ENCODE assay signal across 23 mouse cellular contexts in genomic region chr16:55905370-55905769, GRCm38 (mm10). TPM values are rescaled to one million over a fixed set of nuclear protein-coding genes. Genes with fewer than 3 reads are reported as not detected.
DNase-seq lines count a peak whose midpoint lies in the region; ATAC-seq and TF ChIP-seq lines count a peak whose summit lies in the region.
"Had no signal": no experiment of that assay in that cellular context is flagged by ENCODE, and none has a peak within 500 bp of the region (broad histone marks: within the 10 kb centered on the region; RNA-seq: fewer than 3 reads in every experiment).

No protein-coding gene starts in this region.

- TF ChIP-seq EP300 in ES-Bruce4 (IDR thresholded peaks at IDR 0.05; ENCODE audit: insufficient read depth, low read depth, low read length), result no peak

- H3K9me3 ChIP-seq in heart, embryonic 11.5 days (replicated peaks; ENCODE audit: control insufficient read depth, low read length), result no peaks in the 10 kb centered on the region
- no peaks in the 10 kb centered on the region for H3K9me3 ChIP-seq in ES-Bruce4 (replicated peaks; ENCODE audit: control insufficient read depth, insufficient read depth, low read length, poor library complexity, severe bottlenecking)
- H3K9me3 ChIP-seq: embryonic facial prominence, embryonic 12.5 days; embryonic facial prominence, embryonic 15.5 days; forebrain, embryonic 12.5 days; forebrain, embryonic 15.5 days; heart, embryonic 10.5 days; hindbrain, embryonic 12.5 days; hindbrain, embryonic 15.5 days had no signal

- H3K9ac ChIP-seq in heart, embryonic 11.5 days (ENCODE audit: low read depth, low read length), result no peak overlapping the region
- H3K9ac ChIP-seq in ES-Bruce4 (ENCODE audit: low read depth, poor library complexity, severe bottlenecking), result no peak overlapping the region
- H3K9ac ChIP-seq: embryonic facial prominence, embryonic 12.5 days; embryonic facial prominence, embryonic 15.5 days; forebrain, embryonic 12.5 days; forebrain, embryonic 15.5 days; hindbrain, embryonic 12.5 days; hindbrain, embryonic 15.5 days had no signal

- peak; percentile 76 for DNase-seq in heart, adult 11 months
- DNase-seq in A20 (ENCODE audit: low read depth, low spot score), result peak; percentile 79
- DNase-seq in layer of hippocampus, adult 11-12 months (ENCODE audit: low spot score), result no peak
- DNase-seq: adrenal gland, adult 2 months; adrenal gland, postnatal 14 days; B cell, adult 2 months; cerebellum, adult 11 months; cerebellum, adult 2 months; cerebellum, adult 9-11 months; cerebellum, postnatal 25 days; gastrocnemius, postnatal 25 days; heart, adult 2 months had no signal

- H3K4me1 ChIP-seq in heart, embryonic 11.5 days (ENCODE audit: control insufficient read depth, insufficient read depth, low read length), result no peaks in the 10 kb centered on the region
- H3K4me1 ChIP-seq in ES-Bruce4 (ENCODE audit: control insufficient read depth, insufficient read depth, low read length), result no peaks in the 10 kb centered on the region
- H3K4me1 ChIP-seq: embryonic facial prominence, embryonic 12.5 days; embryonic facial prominence, embryonic 15.5 days; forebrain, embryonic 12.5 days; forebrain, embryonic 15.5 days; heart, embryonic 10.5 days; hindbrain, embryonic 12.5 days; hindbrain, embryonic 15.5 days had no signal

- TF ChIP-seq CTCF in ES-Bruce4 (IDR thresholded peaks at IDR 0.05; ENCODE audit: low read depth, low read length), result no peak

- H3K36me3 ChIP-seq in heart, embryonic 11.5 days (ENCODE audit: control insufficient read depth, insufficient read depth, low read length), result peaks cover 8% of the 10 kb centered on the region
- H3K36me3 ChIP-seq in ES-Bruce4 (ENCODE audit: control insufficient read depth, insufficient read depth, low read length, poor library complexity, severe bottlenecking), result no peaks in the 10 kb centered on the region

- ATAC-seq in heart, embryonic 11.5 days (replicated peaks; ENCODE audit: insufficient number of reproducible peaks, low FRiP score, low TSS enrichment), result no peak
- ATAC-seq in megakaryocyte progenitor cell, adult 5-6 weeks (replicated peaks; ENCODE audit: poor library complexity), result no peak
- ATAC-seq: forebrain, embryonic 15.5 days; intestine, postnatal 0 days had no signal

- no peak overlapping the region for H3K4me2 ChIP-seq in heart, embryonic 11.5 days
- H3K4me2 ChIP-seq: embryonic facial prominence, embryonic 12.5 days; embryonic facial prominence, embryonic 15.5 days; forebrain, embryonic 12.5 days; forebrain, embryonic 15.5 days; hindbrain, embryonic 12.5 days; hindbrain, embryonic 15.5 days had no signal

- H3K4me3 ChIP-seq in heart, embryonic 11.5 days (ENCODE audit: low read depth, low read length), result no peak overlapping the region
- H3K4me3 ChIP-seq in ES-Bruce4 (ENCODE audit: low read depth, low read length), result peak overlapping the region; percentile 12; the same call in 1 of the 2 replicates
- H3K4me3 ChIP-seq: embryonic facial prominence, embryonic 12.5 days; embryonic facial prominence, embryonic 15.5 days; forebrain, embryonic 12.5 days; forebrain, embryonic 15.5 days; heart, adult 2 months; heart, embryonic 10.5 days; hindbrain, embryonic 12.5 days; hindbrain, embryonic 15.5 days had no signal

- no peaks in the 10 kb centered on the region for H3K27me3 ChIP-seq in heart, embryonic 11.5 days (ENCODE audit: control insufficient read depth, insufficient read depth, low read length)
- no peaks in the 10 kb centered on the region for H3K27me3 ChIP-seq in ES-Bruce4 (ENCODE audit: control insufficient read depth, insufficient read depth, low read length, poor library complexity, severe bottlenecking)
- H3K27me3 ChIP-seq: embryonic facial prominence, embryonic 12.5 days; embryonic facial prominence, embryonic 15.5 days; forebrain, embryonic 12.5 days; forebrain, embryonic 15.5 days; hindbrain, embryonic 12.5 days; hindbrain, embryonic 15.5 days had no signal

- WGBS in heart, embryonic 11.5 days (ENCODE audit: insufficient replicate concordance), result 87% methylated on average over 25 of the region's 25 CpGs

- TF ChIP-seq POLR2A in ES-Bruce4 (IDR thresholded peaks at IDR 0.05; ENCODE audit: insufficient read depth, low read length), result no peak

- no peak overlapping the region for H3K27ac ChIP-seq in heart, embryonic 11.5 days (ENCODE audit: low read depth, low read length)
- no peak overlapping the region for H3K27ac ChIP-seq in ES-Bruce4 (ENCODE audit: insufficient read depth, low read length)
- H3K27ac ChIP-seq: embryonic facial prominence, embryonic 12.5 days; embryonic facial prominence, embryonic 15.5 days; forebrain, embryonic 12.5 days; forebrain, embryonic 15.5 days; heart, adult 2 months; heart, embryonic 10.5 days; hindbrain, embryonic 12.5 days; hindbrain, embryonic 15.5 days had no signal

RNA-seq across cellular contexts. Expression of gene Nxpe3, which starts 10.3 kb away (rescaled TPM):
- 0.99 and 1.2 TPM in 2 replicates for polyA plus RNA-seq in heart, embryonic 11.5 days (2014; fragmentation: Nextera tagmentation; extraction: Ambion mirVana)
- 4.3 and 4.5 TPM in 2 replicates for polyA plus RNA-seq in ES-Bruce4 (2011; ENCODE audit: insufficient read depth, insufficient read length, low read depth, missing spikeins)
- 4.4 and 6.3 TPM in 2 replicates for total RNA-seq in megakaryocyte progenitor cell, adult 5-6 weeks (2015)
- total RNA-seq in megakaryocyte progenitor cell, adult 5-6 weeks (2017), result 4.4 and 6.9 TPM in 2 replicates

RNA-seq across cellular contexts. Expression of gene Cep97, which starts 29.3 kb away (rescaled TPM):
- polyA plus RNA-seq in heart, embryonic 11.5 days (2014; fragmentation: Nextera tagmentation; extraction: Ambion mirVana), result 7.4 and 11.9 TPM in 2 replicates
- polyA plus RNA-seq in ES-Bruce4 (2011; ENCODE audit: insufficient read depth, insufficient read length, low read depth, missing spikeins), result 14.6 and 20.6 TPM in 2 replicates
- total RNA-seq in megakaryocyte progenitor cell, adult 5-6 weeks (2015), result 9.3 and 16.0 TPM in 2 replicates
- 13.4 and 33.3 TPM in 2 replicates for total RNA-seq in megakaryocyte progenitor cell, adult 5-6 weeks (2017)
